Mouse (Mus musculus) B cell, adult 2 months (primary cell): ENCODE results near the gene Ero1l.

Source experiments
- DNase-seq, 2 experiments: peaks; one replicate each; pipeline ENCODE4 v3.0.0; 2022

Ero1l gene

GRCm38 (mm10) chr14:45318426-45319236 lies at the start of gene Ero1l:
TSS of gene Ero1l (minus strand) at chr14:45318771.
- peak; percentile 76 to 82 for DNase-seq

GRCm38 (mm10) chr14:45365196-45365587 lies 46.6 kb upstream of the Ero1l start:
- no peak for DNase-seq

- DNase-seq, result no peak
Observed at GRCm38 (mm10) chr14:45364211-45365195, 45.9 kb upstream of the Ero1l start.

GRCm38 (mm10) chr14:45350931-45351859 lies 32.6 kb upstream of the Ero1l start, which contains the start of gene Styx:
TSS of gene Styx (plus strand) at chr14:45351093.
- DNase-seq, result peak; percentile 95

- peak; percentile 91 to 92 for DNase-seq
Observed at GRCm38 (mm10) chr14:45329589-45330181, 11.1 kb upstream of the Ero1l start, which contains the start of gene Psmc6. TSS of gene Psmc6 (plus strand) at chr14:45329788.

GRCm38 (mm10) chr14:45329018-45329588 lies 10.5 kb upstream of the Ero1l start:
- DNase-seq, result no peak

- no peak for DNase-seq
Observed at GRCm38 (mm10) chr14:45328072-45328713, 9.6 kb upstream of the Ero1l start.

GRCm38 (mm10) chr14:45325471-45325870 lies 6.9 kb upstream of the Ero1l start:
- DNase-seq, result no peak

GRCm38 (mm10) chr14:45323320-45323719 lies 4.7 kb upstream of the Ero1l start:
- no peak for DNase-seq

GRCm38 (mm10) chr14:45322450-45322849 lies 3.9 kb upstream of the Ero1l start:
- no peak for DNase-seq

GRCm38 (mm10) chr14:45321622-45322021 lies 3.1 kb upstream of the Ero1l start:
- no peak for DNase-seq

- DNase-seq, result no peak
Observed at GRCm38 (mm10) chr14:45321067-45321466, 2.5 kb upstream of the Ero1l start.

GRCm38 (mm10) chr14:45320111-45320510 lies 1.5 kb upstream of the Ero1l start:
- no peak for DNase-seq

GRCm38 (mm10) chr14:45319237-45319610 lies 653 bp upstream of the Ero1l start:
- no peak for DNase-seq

GRCm38 (mm10) chr14:45317921-45318411 lies 605 bp downstream of the Ero1l start:
- DNase-seq, result no peak

- no peak for DNase-seq
Observed at GRCm38 (mm10) chr14:45316927-45317326, 1.6 kb downstream of the Ero1l start.

GRCm38 (mm10) chr14:45310101-45310500 lies 8.5 kb downstream of the Ero1l start:
- DNase-seq, result no peak

- no peak for DNase-seq
Observed at GRCm38 (mm10) chr14:45309646-45310045, 8.9 kb downstream of the Ero1l start.

- DNase-seq, result no peak
Observed at GRCm38 (mm10) chr14:45307630-45308328, 10.8 kb downstream of the Ero1l start.

- DNase-seq, result no peak
Observed at GRCm38 (mm10) chr14:45305852-45306251, 12.7 kb downstream of the Ero1l start.
